Mouse (Mus musculus): ENCODE measurements around the gene Wdr54.
"Not testable (repeated sequence)": the region's sequence is repeated elsewhere in the genome, so short reads cannot be mapped to it uniquely, and the experiment has no call there.

Gene Wdr54

GRCm38 (mm10) chr6:83159456-83159855 is 3.3 kb upstream of the Wdr54 start:
- DNase-seq (ENCODE audit: low spot score), result not testable (repeated sequence)

- DNase-seq (ENCODE audit: low spot score), result no peak
These were observed 502 bp downstream of the Wdr54 start for GRCm38 (mm10) chr6:83155552-83156238.

GRCm38 (mm10) chr6:83153485-83153884 is 2.7 kb downstream of the Wdr54 start:
- no peak for DNase-seq (ENCODE audit: low spot score)

- no peak for DNase-seq (ENCODE audit: low spot score)
These were observed 3.2 kb downstream of the Wdr54 start for GRCm38 (mm10) chr6:83153038-83153437.

GRCm38 (mm10) chr6:83151721-83152120 is 4.5 kb downstream of the Wdr54 start:
- DNase-seq (ENCODE audit: low spot score), result no peak

- DNase-seq (ENCODE audit: low spot score), result no peak
These were observed 8.9 kb downstream of the Wdr54 start for GRCm38 (mm10) chr6:83147280-83147679.

DNA sequence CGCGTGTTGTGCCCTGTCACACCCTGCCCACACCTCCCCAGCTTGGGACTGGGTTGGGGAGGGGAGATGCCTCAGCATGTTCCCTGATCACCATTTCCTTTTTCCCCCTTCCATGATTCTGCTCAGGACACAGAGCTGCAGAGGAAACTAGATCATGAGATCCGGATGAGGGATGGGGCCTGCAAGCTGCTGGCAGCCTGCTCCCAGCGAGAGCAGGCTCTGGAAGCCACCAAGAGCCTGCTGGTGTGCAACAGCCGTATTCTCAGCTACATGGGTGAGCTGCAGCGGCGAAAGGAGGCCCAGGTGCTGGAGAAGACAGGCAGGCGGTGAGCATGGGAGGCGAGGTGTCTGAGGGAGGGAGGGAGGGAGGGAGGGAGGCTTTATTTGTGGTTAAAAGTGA is 10.4 kb downstream of the Wdr54 start:
- no peak for DNase-seq (ENCODE audit: low spot score)

GRCm38 (mm10) chr6:83145209-83145608 is 11.0 kb downstream of the Wdr54 start:
- DNase-seq (ENCODE audit: low spot score), result no peak

DNA sequence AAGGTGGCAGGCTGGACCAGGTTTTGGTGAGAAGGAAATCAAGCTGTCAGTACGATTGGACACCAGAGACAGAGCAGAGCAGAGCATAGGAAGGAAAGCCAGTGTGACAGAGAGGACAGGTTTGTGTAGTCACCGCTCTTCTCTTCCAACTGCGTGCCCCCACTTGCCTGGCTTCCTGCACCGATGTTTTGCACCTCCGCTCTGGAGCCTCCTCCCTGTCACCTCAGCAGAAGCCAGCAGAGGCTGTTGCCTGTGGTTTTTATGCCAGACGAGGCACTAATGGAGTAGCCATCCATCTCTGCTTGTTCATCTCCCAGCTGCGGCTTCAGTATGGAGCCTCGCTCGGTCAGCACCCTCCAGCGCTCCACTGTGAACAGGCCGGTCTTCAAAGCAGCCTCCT is 13.3 kb downstream of the Wdr54 start:
- DNase-seq (ENCODE audit: low spot score), result peak; percentile 63

GRCm38 (mm10) chr6:83142211-83142731 is 13.9 kb downstream of the Wdr54 start:
- DNase-seq (ENCODE audit: low spot score), result no peak

DNA sequence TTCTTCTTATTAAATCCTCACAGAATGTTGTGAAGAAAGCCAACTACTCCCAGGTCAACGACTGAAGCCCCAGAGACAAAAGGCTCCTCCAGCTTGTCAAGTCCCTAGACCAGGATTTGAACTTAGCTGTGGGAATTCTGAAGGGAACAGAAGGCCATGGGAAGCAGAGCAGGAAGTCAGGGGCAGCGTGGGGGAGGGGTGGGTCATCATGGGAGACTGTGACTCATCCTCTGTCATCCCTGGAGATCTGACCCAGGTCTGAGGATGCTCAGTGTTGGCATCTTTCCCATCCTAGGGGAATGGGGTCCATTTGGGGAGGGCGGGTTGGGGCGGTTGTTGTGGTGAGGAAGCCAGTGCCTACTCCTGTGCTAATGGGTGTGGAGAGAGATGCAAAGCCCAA is 14.6 kb downstream of the Wdr54 start:
- DNase-seq (ENCODE audit: low spot score), result no peak

DNA sequence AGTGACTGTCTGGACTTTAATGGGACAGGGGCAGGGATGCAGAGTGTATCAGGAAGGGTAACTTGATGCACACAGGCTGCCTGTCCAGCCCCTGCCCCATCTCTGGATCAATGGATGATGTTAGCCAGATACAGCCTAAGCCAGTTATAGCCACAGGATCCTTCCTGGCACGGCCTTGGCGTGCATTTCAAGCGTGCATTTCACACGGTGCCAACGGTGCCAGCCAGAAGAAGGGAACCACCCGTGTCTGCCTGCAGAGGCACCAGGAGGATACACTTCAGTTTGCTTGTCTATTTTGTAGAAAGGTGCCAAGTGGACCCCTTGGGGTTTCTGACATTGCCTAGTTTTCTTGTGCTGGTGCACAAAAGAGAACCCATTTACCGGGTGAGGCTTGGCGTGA is 16.2 kb downstream of the Wdr54 start:
- no peak for DNase-seq (ENCODE audit: low spot score)

GRCm38 (mm10) chr6:83138056-83138455 is 18.1 kb downstream of the Wdr54 start:
- no peak for DNase-seq (ENCODE audit: low spot score)

DNA sequence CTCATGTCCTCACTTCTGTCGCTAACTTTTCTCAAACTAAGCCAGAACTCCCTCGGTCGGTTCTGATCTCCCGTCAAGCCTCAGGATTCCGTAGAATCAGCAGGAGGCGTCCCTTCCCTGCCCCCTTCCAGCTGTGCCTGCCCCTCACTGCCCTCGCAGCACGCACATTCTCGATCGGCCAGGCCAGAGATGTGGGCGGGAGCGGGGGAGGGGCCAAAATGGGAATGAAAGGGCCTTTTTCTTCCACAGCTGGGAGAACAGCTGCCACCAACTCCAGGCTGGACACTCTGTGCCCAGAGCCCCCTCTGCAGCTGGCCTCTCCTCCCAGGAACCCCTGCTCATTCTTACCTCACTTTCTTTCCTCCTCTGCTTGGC is 18.6 kb downstream of the Wdr54 start:
- DNase-seq (ENCODE audit: low spot score), result peak; percentile 87

- DNase-seq (ENCODE audit: low spot score), result peak; percentile 66
These were observed 19.2 kb downstream of the Wdr54 start for GRCm38 (mm10) chr6:83136881-83137575.

DNA sequence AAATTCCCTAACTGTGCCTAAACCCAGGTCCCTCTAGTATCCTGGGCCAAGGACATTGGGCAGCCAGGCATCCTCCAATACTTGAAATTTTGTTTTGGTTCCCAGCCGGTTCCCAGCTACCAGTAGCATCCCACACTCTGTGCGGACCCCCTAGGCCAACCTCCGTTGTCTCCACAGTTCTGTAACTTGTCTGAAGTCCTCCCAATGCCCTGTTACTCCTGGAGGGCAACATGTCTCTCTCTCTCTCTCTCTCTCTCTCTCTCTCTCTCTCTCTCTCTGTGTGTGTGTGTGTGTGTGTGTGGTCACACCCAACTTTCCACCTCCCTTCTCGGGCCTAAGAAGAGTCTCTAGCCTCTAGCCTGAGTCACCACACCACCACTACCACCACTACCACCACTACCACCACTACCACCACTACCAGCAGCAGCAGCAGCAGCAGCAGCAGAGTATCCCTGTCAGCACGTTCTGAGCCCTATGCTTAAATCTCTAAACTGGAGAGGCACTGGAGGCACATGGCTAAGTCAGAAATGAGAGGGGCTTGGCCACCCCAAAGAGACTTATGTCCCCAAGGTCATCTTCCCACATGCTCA is 19.8 kb downstream of the Wdr54 start:
- DNase-seq (ENCODE audit: low spot score), result no peak

DNA sequence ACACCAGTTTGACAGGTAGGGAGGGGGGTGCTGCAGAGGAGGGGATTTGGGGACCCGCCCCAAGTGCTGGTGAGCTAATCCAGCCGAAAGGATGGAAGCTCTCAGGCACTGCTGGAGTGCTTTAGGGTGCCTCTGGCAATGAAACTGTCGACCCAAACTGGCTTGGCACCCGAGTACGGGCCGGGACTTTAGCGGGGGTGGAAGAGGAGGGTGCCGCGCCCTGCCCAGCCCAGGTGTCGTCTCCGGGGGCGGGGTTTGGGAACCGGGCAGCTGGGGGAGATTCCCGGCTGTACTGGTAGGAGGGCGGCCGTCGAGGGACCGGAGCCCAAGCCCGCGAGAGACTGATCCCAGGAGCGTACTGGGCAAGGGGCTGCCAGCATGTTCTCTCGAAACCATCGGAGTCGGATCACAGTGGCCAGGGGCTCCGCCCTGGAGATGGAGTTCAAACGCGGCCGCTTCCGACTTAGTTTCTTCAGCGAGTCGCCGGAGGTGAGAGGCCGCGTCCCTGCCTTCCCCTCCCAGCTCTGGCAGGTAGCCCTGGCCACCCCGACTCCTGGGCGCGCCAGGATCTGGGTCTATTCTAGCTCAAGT is 20.5 kb downstream of the Wdr54 start:
- peak; percentile 41 for DNase-seq (ENCODE audit: low spot score)

DNA sequence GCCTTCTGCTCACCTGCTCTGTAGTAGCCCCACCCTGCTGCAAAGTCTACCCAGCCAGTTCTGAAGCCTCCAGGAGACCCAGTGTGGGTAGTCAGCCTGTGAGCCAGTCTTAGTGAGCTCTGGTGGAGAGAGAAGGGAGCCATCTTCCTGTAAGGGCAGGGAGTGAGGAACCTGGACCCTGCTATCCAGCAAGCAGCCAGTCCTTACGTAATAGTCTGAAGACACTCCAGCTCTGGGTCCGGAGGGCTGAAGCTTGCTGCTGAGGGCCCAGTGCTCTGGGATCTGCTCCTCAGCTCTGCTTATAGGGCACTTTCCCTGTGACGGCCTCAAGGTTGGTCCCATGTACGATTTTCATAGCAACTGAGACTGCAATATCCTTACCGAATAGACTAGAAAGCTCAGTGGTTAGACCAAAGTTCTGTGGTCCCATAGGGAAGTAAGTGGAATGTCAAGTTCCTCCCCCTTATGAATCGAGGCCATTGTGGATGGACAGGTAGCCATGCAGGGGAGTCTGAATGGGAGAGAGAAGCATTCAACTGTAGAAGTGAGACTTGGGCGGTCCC is 21.2 kb downstream of the Wdr54 start, which contains the start of gene Rtkn:
Gene Rtkn, plus strand, starts transcription at position 513 of the 563 bp plus-strand sequence.
- DNase-seq (ENCODE audit: low spot score), result no peak

DNA sequence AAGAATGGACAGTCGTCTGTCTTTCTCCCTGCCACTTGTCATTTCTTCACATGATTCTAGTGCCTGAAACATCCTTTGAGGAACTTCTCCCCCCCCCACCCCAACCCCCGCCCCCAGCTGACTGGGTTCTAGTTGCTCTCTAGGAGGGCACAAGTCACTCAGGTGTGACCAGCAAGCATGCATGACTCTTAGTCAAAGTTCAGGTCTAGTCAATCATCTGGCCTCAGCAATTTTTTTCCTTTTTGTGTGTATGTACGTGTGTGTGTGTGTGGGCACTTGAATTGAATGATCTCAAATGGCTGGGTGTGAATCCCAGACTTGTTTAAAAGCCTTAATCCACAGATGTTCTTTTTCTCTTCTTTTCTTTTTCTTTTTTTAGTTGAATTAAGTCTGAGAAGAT is 22.0 kb downstream of the Wdr54 start:
- DNase-seq (ENCODE audit: low spot score), result no peak

DNA sequence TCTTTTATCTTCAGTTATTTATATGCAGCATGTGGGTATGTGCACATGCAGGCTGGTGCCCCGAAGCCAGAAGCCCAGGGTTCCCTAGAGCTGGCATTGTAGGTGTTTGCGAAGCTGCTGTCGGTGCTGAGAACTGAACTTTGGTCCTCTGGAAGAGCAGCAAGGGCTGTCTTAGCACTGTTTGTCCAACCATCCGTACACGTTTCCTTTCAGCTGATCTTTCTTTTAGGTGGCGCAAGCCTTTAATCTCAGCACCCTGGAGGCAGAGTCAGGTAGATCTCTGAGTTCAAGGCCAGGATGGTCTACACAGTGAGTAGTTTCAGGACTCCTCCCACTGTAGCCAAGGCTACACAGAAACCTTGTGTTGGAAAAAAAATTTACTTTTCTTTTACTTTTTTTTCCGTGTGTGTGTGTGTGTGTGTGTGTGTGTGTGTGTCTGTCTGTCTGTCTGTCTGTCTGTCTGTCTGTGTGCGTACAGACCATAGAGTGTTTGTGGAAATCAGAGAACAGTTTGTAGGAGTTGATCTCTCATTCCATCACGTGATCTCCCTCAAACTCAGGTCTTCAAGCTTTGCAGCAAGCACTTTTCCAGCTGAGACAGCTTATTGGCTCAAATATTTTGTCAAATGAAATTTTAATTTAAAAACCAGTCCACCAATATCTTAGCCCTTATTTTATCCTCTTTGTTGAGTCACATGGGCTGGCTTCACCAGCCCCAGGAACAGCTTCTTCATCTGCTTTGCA is 23.8 kb downstream of the Wdr54 start:
- DNase-seq (ENCODE audit: low spot score), result no peak

DNA sequence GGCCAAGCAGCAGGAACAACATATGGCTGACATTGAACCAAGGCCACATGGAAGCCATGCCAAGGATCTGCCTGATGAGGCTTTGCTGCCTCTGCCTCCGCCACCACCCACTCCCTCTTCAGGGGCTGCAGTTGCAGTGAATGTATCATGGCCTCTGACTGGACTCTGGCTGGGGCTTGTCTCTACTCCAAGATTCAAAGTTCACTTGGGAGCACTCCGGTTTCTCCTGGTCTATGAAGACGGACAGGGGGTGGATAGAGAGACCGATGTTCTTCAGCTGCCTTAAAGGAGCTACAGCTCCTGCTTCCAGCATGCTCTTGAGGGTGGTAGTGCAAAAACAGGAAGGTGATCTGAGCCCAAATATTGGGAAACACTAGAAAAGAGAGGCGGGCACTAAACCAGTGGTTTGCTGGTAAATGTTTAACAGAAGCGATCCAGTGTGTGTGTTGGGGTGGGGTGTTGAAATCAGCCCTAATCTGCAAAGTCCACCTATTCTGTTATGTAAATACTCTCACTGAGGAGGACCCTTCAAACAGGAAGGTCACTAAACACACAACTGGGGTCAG is 24.6 kb downstream of the Wdr54 start:
- DNase-seq (ENCODE audit: low spot score), result no peak
